In the genomic region with DNA sequence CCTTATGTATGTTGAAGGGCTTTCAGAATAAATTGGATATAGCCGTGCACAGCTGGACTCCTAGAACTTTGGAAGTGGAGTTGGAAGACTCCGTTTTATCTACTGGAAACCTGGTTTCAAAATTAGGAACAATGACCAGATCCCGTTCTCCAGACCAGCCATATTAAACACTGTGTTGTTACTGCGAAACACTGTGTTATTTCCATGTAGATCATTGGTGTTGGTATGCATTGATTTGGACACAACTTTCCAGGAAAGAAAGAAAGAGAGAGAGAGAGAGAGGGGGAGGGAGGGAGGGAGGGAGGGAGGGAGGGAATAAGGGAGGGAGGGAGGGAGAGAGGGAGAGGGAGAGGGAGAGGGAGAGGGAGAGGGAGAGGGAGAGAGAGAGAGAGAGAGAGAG, we compare ENCODE assay signal across 15 mouse cellular contexts. TPM values are rescaled to one million over a fixed set of nuclear protein-coding genes. Genes with fewer than 3 reads are reported as not detected.
A peak's percentile ranks its signal among the peaks of the same experiment; 100 is the strongest.
DNase-seq lines count a peak whose midpoint lies in the region; ATAC-seq and TF ChIP-seq lines count a peak whose summit lies in the region.
"Had no signal": no experiment of that assay in that cellular context is flagged by ENCODE, and none has a peak within 500 bp of the region (broad histone marks: within the 10 kb centered on the region; RNA-seq: fewer than 3 reads in every experiment).

No protein-coding gene starts in this region.

- no peak overlapping the region for H3K4me3 ChIP-seq in forebrain, embryonic 13.5 days
- H3K4me3 ChIP-seq in forebrain, embryonic 15.5 days: no peak overlapping the region
- no peak overlapping the region for H3K4me3 ChIP-seq in lung, postnatal 0 days (ENCODE audit: low read depth, low read length)
- H3K4me3 ChIP-seq in limb, embryonic 10.5 days: 0 out of 2 replicates have a peak overlapping the region, but pooled peaks have one; percentile 8
- H3K4me3 ChIP-seq in neural tube, embryonic 13.5 days: no peak overlapping the region

- H3K9ac ChIP-seq in forebrain, embryonic 13.5 days: no peak overlapping the region
- H3K9ac ChIP-seq in forebrain, embryonic 15.5 days (replicated peaks): no peak overlapping the region
- H3K9ac ChIP-seq in lung, postnatal 0 days (replicated peaks; ENCODE audit: low read depth): no peak overlapping the region
- no peak overlapping the region for H3K9ac ChIP-seq in neural tube, embryonic 13.5 days

- H3K9me3 ChIP-seq in forebrain, embryonic 13.5 days (replicated peaks): no peaks in the 10 kb centered on the region
- H3K9me3 ChIP-seq in forebrain, embryonic 15.5 days: no peaks in the 10 kb centered on the region
- no peaks in the 10 kb centered on the region for H3K9me3 ChIP-seq in lung, postnatal 0 days (ENCODE audit: low read length)
- no peaks in the 10 kb centered on the region for H3K9me3 ChIP-seq in limb, embryonic 10.5 days (replicated peaks)
- no peaks in the 10 kb centered on the region for H3K9me3 ChIP-seq in neural tube, embryonic 13.5 days

- ATAC-seq in forebrain, embryonic 13.5 days: no peak
- no peak for ATAC-seq in forebrain, embryonic 15.5 days (replicated peaks)
- ATAC-seq in lung, postnatal 0 days: no peak
- ATAC-seq in neural tube, embryonic 13.5 days (ENCODE audit: low read depth): no peak

- peak overlapping the region; percentile 45; the same call in 1 of the 2 replicates for H3K4me2 ChIP-seq in forebrain, embryonic 13.5 days
- H3K4me2 ChIP-seq in forebrain, embryonic 15.5 days (replicated peaks): no peak overlapping the region
- no peak overlapping the region for H3K4me2 ChIP-seq in lung, postnatal 0 days (replicated peaks; ENCODE audit: low read depth, low read length)
- H3K4me2 ChIP-seq in neural tube, embryonic 13.5 days: peak overlapping the region; percentile 33; the same call in 1 of the 2 replicates

- no peak overlapping the region for H3K27ac ChIP-seq in forebrain, embryonic 13.5 days
- H3K27ac ChIP-seq in forebrain, embryonic 15.5 days (replicated peaks): no peak overlapping the region
- no peak overlapping the region for H3K27ac ChIP-seq in lung, postnatal 0 days (ENCODE audit: low read length)
- H3K27ac ChIP-seq in limb, embryonic 10.5 days: peak overlapping the region; percentile 58; the same call in 1 of the 2 replicates
- H3K27ac ChIP-seq in neural tube, embryonic 13.5 days (replicated peaks): no peak overlapping the region
- H3K27ac ChIP-seq: left cerebral cortex, adult 2 months had no signal

- TF ChIP-seq CTCF in lung, postnatal 0 days (IDR thresholded peaks at IDR 0.05): no peak

- no peak for TF ChIP-seq EP300 in lung, postnatal 0 days (IDR thresholded peaks at IDR 0.05)

- 63% methylated on average over 4 of the region's 4 CpGs for WGBS in forebrain, embryonic 13.5 days
- WGBS in forebrain, embryonic 15.5 days: 65% methylated on average over 4 of the region's 4 CpGs
- 79% methylated on average over 4 of the region's 4 CpGs for WGBS in lung, postnatal 0 days
- WGBS in limb, embryonic 10.5 days: 82% methylated on average over 4 of the region's 4 CpGs
- 75% methylated on average over 4 of the region's 4 CpGs for WGBS in neural tube, embryonic 13.5 days

- H3K36me3 ChIP-seq in forebrain, embryonic 13.5 days (ENCODE audit: poor library complexity, severe bottlenecking): no peaks in the 10 kb centered on the region
- H3K36me3 ChIP-seq in forebrain, embryonic 15.5 days: no peaks in the 10 kb centered on the region
- no peaks in the 10 kb centered on the region for H3K36me3 ChIP-seq in lung, postnatal 0 days (ENCODE audit: insufficient read depth, low read length)
- H3K36me3 ChIP-seq in limb, embryonic 10.5 days: no peaks in the 10 kb centered on the region
- no peaks in the 10 kb centered on the region for H3K36me3 ChIP-seq in neural tube, embryonic 13.5 days

- peak; percentile 26 for DNase-seq in lung, postnatal 0 days (ENCODE audit: low spot score)
- DNase-seq in lung, postnatal 4 days: no peak
- DNase-seq in limb, embryonic 10.5 days (ENCODE audit: low spot score): no peak
- DNase-seq in ovary, postnatal 14 days (ENCODE audit: low spot score): no peak
- DNase-seq in kidney, adult 9 months: no peak
- DNase-seq: adrenal gland, postnatal 10 days; cerebellum, adult 9-10 months; gastrocnemius, postnatal 25 days; heart, postnatal 4 days; kidney, adult 18-20 months; right cerebral cortex, postnatal 25 days had no signal

- H3K27me3 ChIP-seq in forebrain, embryonic 13.5 days: no peaks in the 10 kb centered on the region
- no peaks in the 10 kb centered on the region for H3K27me3 ChIP-seq in forebrain, embryonic 15.5 days
- H3K27me3 ChIP-seq in lung, postnatal 0 days (replicated peaks; ENCODE audit: insufficient read depth, low read length): no peaks in the 10 kb centered on the region
- no peaks in the 10 kb centered on the region for H3K27me3 ChIP-seq in limb, embryonic 10.5 days (ENCODE audit: low read depth, poor library complexity, severe bottlenecking)
- no peaks in the 10 kb centered on the region for H3K27me3 ChIP-seq in neural tube, embryonic 13.5 days

- H3K4me1 ChIP-seq in forebrain, embryonic 13.5 days: no peaks in the 10 kb centered on the region
- 0 out of 2 replicates have a peak, but pooled peaks cover 3% of the 10 kb centered on the region for H3K4me1 ChIP-seq in forebrain, embryonic 15.5 days
- no peaks in the 10 kb centered on the region for H3K4me1 ChIP-seq in lung, postnatal 0 days (ENCODE audit: insufficient read depth, low read depth, low read length)
- peaks cover 30% of the 10 kb centered on the region for H3K4me1 ChIP-seq in limb, embryonic 10.5 days
- peaks cover 3% of the 10 kb centered on the region; the same call in 1 of the 2 replicates for H3K4me1 ChIP-seq in neural tube, embryonic 13.5 days (replicated peaks)

RNA-seq across cellular contexts. Expression of a gene that starts 7.1 kb away (rescaled TPM):
- polyA plus RNA-seq in forebrain, embryonic 13.5 days (2015; fragmentation: Nextera tagmentation; extraction: Ambion mirVana): 157 and 167 TPM in 2 replicates
- 145 and 146 TPM in 2 replicates for polyA plus RNA-seq in forebrain, embryonic 15.5 days (2015; fragmentation: Nextera tagmentation; extraction: Ambion mirVana)
- polyA plus RNA-seq in lung, postnatal 0 days (2015; fragmentation: Nextera tagmentation; extraction: Ambion mirVana): 106 and 109 TPM in 2 replicates
- 152 TPM in 2 replicates for polyA plus RNA-seq in limb, embryonic 10.5 days (2016; fragmentation: Nextera tagmentation; extraction: Ambion mirVana)
- 150 and 156 TPM in 2 replicates for polyA plus RNA-seq in neural tube, embryonic 13.5 days (2015; fragmentation: Nextera tagmentation; extraction: Ambion mirVana)

Comparison
In these comparisons a context has a peak if more than half of its experiments do, and no peak if none do; other contexts are left out.
1. H3K4me2 ChIP-seq: peak in forebrain, embryonic 13.5 days (single experiment) and neural tube, embryonic 13.5 days (single experiment); none in forebrain, embryonic 15.5 days (single experiment) and lung, postnatal 0 days (single experiment).